Mouse (Mus musculus) testis, adult 2 months (tissue): ENCODE measurements around the gene Zfp457. TPM values are rescaled to one million over a fixed set of nuclear protein-coding genes. Genes with fewer than 3 reads are reported as not detected.

ENCODE experiments used
- H3K27ac ChIP-seq: fragments of 200-500 bp; 2 replicates; pipeline ENCODE4 v1.5.1; 2012; ENCODE audit warnings: low read depth, low read length; ENCODE audit not compliant: control insufficient read depth, insufficient read depth
- H3K27me3 ChIP-seq: fragments of 200-500 bp; 2 replicates; pipeline ENCODE4 v1.6.1; 2012; ENCODE audit warnings: mild to moderate bottlenecking, low read length, moderate library complexity; ENCODE audit not compliant: control insufficient read depth, insufficient read depth
- H3K36me3 ChIP-seq: fragments of 200-500 bp; 2 replicates; pipeline ENCODE4 v1.6.1; 2012; ENCODE audit warnings: mild to moderate bottlenecking, low read length; ENCODE audit not compliant: control insufficient read depth, insufficient read depth
- H3K4me1 ChIP-seq: fragments of 200-500 bp; 2 replicates; pipeline ENCODE4 v1.6.1; 2012; ENCODE audit warnings: low read length; ENCODE audit not compliant: control insufficient read depth, insufficient read depth
- H3K4me3 ChIP-seq: fragments of 200-500 bp; 2 replicates; pipeline ENCODE4 v1.5.1; 2012; ENCODE audit warnings: low read depth, mild to moderate bottlenecking, low read length, moderate library complexity, mixed read lengths; ENCODE audit not compliant: control insufficient read depth
- CTCF ChIP-seq: fragments of 200-500 bp; IDR thresholded peaks from 2 replicates; pipeline ENCODE4 v1.5.1; 2012; ENCODE audit warnings: low read depth, mild to moderate bottlenecking, inconsistent platforms, low read length, moderate library complexity; ENCODE audit not compliant: control insufficient read depth, insufficient read depth, insufficient replicate concordance
- POLR2A ChIP-seq: fragments of 200-500 bp; IDR thresholded peaks from 2 replicates; pipeline ENCODE4 v1.6.1; 2012; ENCODE audit warnings: low read depth, mild to moderate bottlenecking, inconsistent platforms, low read length, moderate library complexity; ENCODE audit not compliant: control insufficient read depth
- polyA plus RNA-seq: library from polyadenylated mRNA; depleted of rRNA; stranded (reverse); fragments of >200 nt; gene quantifications from 2 replicates; pipeline ENCODE4 v1.2.3, GENCODE M21; 2012; rRNA removed

The Zfp457 gene
- polyA plus RNA-seq, 1 experiment, result 1.5 TPM

- 0 out of 2 replicates have a peak overlapping the region, but pooled peaks have one; percentile 54 for H3K27ac ChIP-seq
- no peak for TF ChIP-seq CTCF
- TF ChIP-seq POLR2A, result no peak
Observed at GRCm38 (mm10) chr13:67268568-67269369, 37.5 kb downstream of the Zfp457 start.

More at GRCm38 (mm10) chr13:67268568-67269369, 37.5 kb downstream of the Zfp457 start:
- Histone ChIP-seq H3K36me3 (no peaks in the 10 kb centered on the region), H3K4me1 (no peaks in the 10 kb centered on the region), H3K27me3 (no peaks in the 10 kb centered on the region), H3K4me3 (peak overlapping the region; percentile 92)

Other genes with a start within 250 kb of the Zfp457 start
- 0.65 and 1.2 TPM in 2 replicates for gene Zfp712, start 245.3 kb downstream of the Zfp457 start, polyA plus RNA-seq
- gene Zfp708, start 208.5 kb downstream of the Zfp457 start, polyA plus RNA-seq, result 0.05 and 0.16 TPM in 2 replicates
- gene Gm28557, start 197.9 kb downstream of the Zfp457 start, polyA plus RNA-seq, result 0.71 and 0.72 TPM in 2 replicates
- gene Rslcan18, start 190.2 kb downstream of the Zfp457 start, polyA plus RNA-seq, result 0.06 and 0.11 TPM in 2 replicates
- gene Zfp759, start 184.8 kb downstream of the Zfp457 start, polyA plus RNA-seq, result 3.3 and 3.9 TPM in 2 replicates
- 0.37 and 0.77 TPM in 2 replicates for gene Rsl1, start 133.3 kb downstream of the Zfp457 start, polyA plus RNA-seq
- 0.12 and 0.17 TPM in 2 replicates for gene Zfp455, start 112.0 kb downstream of the Zfp457 start, polyA plus RNA-seq
- 1.3 and 1.5 TPM in 2 replicates for gene Zfp458, start 28.0 kb downstream of the Zfp457 start, polyA plus RNA-seq
- 0.47 and 0.52 TPM in 2 replicates for gene Zfp595, start 26.1 kb upstream of the Zfp457 start, polyA plus RNA-seq
- not detected in 2 replicates for gene Gm28044, start 54.1 kb upstream of the Zfp457 start, polyA plus RNA-seq
- gene Zfp953, start 54.1 kb upstream of the Zfp457 start, polyA plus RNA-seq, result 0.19 and 0.27 TPM in 2 replicates
- not detected in 2 replicates for gene Gm28041, start 69.2 kb upstream of the Zfp457 start, polyA plus RNA-seq
- gene Zfp456, start 69.3 kb upstream of the Zfp457 start, polyA plus RNA-seq, result 0.06 and 0.09 TPM in 2 replicates
- gene Zfp429, start 93.3 kb upstream of the Zfp457 start, polyA plus RNA-seq, result 0.17 and 0.60 TPM in 2 replicates
- gene Zfp459, start 114.9 kb upstream of the Zfp457 start, polyA plus RNA-seq, result 0.14 and 0.62 TPM in 2 replicates
- gene Zfp874a, start 145.1 kb upstream of the Zfp457 start, polyA plus RNA-seq, result 0.65 and 0.70 TPM in 2 replicates
- gene Zfp874b, start 177.8 kb upstream of the Zfp457 start, polyA plus RNA-seq, result 0.85 and 0.86 TPM in 2 replicates
- gene Zfp58, start 194.1 kb upstream of the Zfp457 start, polyA plus RNA-seq, result 2.8 and 3.2 TPM in 2 replicates
- gene Gm26965, start 219.7 kb upstream of the Zfp457 start, polyA plus RNA-seq, result not detected in 2 replicates
- 59.3 and 86.0 TPM in 2 replicates for gene Zfp87, start 219.7 kb upstream of the Zfp457 start, polyA plus RNA-seq
- 2.0 and 2.6 TPM in 2 replicates for gene Zfp748, start 247.3 kb upstream of the Zfp457 start, polyA plus RNA-seq